Mouse (Mus musculus) cerebellum, adult 11 months (tissue): ENCODE measurements around the gene Dnah9.
A peak's percentile ranks its signal among the peaks of the same experiment; 100 is the strongest.

Experiments
- DNase-seq: peaks from one replicate; pipeline ENCODE4 v3.0.0; 2022

Gene Dnah9

DNA sequence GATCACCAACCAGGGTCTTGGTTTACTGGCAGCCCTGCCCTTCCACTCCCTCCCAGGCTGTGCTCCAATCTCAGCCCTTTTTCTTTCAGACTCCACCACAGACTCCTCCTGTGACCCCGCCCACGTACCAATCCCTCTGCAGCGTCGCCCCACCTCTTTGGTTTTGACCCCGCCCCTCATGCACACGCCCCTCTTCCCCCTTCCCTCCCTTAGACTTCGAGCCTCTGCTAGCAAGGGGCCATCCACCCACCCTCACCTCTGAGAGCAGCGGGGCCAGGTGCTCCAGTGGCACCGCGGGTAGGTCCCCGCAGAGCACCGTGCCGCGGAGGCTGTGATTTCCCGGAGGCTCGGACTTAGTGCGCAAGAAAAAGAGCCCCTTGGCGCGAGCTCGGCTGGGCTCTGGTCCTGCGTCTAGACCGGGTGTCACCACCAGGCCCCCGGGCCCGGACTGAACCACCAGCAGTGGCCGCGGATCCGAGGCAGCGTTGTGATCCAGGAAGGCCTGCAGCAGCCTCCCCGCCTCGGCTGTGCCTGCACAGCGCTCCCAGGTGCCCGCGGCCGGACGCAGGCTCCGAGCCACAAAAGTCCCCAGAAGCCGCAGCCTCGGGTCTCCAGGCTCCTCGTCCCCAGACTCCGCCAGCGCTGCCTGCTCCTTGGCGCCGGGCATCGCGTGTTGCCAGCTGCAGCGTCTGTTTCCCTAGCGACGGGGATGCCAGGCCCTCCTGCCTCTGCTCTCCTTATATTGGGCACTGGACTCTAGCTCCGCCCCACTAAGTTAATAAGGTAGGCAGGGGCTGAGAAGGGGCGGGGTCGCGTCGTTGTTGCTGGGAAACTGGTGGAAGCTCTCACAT is at the start of gene Dnah9:
Gene Dnah9, minus strand, starts transcription at position 751 of the 851 bp plus-strand sequence.
- peak; percentile 17 for DNase-seq

DNA sequence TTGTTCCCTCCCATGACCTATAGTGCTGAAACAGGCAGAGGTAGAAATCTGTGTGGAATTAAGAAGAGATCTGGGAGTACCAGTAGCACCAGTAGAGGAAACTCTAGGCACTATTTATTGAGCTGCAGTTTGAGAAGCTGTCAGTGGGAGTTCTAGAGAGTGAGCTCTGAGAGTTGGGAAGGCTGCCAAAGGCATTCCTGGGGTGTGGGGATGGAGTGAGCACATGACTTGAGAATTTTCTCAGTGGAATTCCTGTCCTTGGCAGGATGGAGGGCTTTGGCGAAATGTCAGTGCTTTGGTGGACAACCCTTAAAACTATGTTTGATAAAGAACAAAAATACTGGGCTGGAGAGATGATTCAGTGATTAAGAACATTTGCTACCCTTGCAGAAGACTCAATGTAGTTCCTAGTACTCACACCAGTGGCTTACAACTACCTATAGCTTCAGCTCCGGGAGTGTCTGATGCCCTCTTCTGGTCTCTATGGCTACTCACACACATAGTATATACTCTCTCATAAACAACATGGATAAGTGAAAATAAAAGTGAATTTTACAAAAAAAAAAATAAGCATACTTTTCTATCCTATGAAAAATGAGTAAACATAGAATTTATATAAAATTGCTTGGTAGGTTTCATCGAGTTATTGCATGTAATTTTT is 20.4 kb upstream of the Dnah9 start:
- DNase-seq, result no peak

DNA sequence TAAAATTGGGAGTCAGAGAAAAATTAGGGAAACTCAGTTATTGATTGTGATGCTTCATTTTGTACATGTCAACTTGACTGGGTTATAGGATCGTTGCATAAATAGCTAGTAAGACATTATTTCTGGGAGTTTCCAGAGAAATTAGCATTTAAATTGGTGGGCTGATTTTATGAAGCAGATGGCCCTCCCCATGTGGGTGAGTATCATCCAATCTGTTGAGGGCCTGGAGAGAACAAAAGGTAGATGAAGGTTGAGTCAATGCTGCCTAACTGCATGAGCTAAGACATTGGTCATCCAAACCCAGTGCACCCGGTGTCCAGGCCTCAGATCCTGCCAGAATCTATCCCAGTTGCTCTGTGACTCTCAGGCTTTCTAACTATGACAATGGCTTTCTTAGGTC is 19.8 kb upstream of the Dnah9 start:
- DNase-seq, result no peak

DNA sequence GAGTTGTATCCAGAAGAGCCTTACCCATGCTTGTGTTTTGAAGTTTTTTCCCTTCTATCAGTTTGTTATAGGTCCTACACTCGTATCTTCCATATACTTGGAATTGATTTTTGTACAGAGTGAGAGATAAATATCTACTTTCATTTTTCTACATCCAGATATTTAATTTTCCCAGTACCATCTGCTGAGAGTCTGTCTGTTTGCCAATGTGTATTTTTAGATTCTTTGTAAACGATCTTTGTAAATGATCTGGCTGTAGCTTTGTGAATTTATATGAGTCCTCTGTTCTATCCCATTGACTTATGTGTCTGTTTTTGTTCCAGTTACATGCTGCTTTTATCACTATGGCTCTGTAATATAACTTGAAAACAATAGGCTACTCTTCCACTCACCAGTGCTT is 9.4 kb upstream of the Dnah9 start:
- no peak for DNase-seq

DNA sequence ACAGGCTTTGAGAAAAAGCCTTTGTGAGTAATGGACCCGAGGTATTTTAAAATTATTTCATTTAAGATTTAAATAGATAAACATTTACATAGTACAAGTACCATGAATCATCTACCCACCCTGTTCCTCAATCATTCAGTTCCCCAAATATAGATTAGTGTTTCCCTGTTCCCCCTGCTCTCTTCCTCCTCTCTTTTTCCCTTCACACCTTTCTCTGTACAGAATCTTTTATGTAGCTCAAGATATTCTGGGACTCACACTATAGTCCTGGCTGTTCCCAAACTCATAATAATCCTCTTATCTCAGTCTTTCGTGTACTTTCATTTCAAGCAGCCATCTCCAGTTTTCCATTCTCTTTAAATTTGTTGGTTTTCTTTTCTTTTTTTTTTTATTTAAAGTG is 4.3 kb downstream of the Dnah9 start:
- DNase-seq, result no peak

DNA sequence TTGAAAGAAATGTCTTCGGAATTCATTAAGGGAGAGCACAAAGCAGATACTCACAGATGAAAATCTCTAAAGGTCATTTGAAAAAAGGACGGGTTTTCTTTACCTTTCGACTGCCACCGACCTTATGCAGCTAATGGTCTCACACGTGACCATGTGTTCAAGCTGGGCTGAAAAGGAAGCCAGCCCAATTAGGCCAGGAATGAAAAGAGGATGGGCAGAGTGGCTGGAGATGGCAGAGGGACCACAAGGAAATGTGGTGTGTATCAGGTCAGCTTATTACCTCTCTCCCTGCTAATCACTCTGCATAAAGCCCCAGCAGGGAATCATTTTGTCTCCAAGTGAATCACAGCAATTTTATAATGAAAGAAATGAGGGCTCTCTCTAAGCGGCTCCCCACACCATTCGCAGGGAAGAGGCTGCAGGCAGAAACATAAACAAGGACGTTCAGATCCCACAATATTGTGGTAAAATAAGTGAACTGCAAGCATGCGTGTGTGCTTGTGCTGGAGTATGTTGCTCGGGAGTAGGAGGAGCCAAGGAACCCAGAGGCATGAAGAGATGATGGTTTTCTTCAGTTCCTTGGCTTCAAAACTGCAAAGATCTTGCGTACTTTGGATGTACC is 27.6 kb downstream of the Dnah9 start:
- DNase-seq, result no peak

DNA sequence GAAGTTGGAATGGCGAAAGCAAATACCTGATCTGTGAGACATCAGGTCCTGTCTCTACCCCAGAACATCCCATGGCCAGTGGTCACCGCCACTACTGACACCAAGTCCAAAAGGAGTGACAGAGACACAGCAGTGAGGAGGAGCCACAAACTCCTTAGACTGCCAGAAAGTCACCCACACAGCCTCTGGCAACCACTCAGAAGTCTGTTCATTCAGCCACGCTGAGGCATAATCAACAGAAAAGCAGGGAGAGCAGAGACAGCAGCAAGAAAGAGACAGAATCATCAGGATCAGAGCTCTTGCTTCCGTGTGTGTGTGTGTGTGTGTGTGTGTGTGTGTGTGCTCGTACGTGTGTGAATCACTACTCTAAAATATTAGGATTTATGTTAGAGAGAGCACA is 33.5 kb downstream of the Dnah9 start:
- no peak for DNase-seq

DNA sequence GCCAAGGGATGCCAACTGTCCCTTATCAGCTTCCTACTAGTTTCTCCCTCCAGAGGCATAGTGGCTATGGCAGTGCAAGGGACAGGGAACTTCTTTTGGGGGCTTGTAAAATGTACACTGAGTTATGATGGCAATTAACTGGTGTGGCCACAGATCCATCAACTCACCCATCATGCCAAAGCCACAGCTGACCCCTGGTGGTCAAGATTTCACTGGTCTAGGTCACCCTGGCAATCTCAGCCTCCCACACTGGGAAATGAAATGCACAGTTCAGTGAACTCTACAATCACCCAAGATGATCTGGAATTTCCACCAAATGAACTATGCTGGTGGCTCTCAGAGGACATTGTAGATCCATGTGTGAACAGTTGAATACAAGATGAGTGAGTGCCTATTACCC is 42.2 kb downstream of the Dnah9 start:
- no peak for DNase-seq

DNA sequence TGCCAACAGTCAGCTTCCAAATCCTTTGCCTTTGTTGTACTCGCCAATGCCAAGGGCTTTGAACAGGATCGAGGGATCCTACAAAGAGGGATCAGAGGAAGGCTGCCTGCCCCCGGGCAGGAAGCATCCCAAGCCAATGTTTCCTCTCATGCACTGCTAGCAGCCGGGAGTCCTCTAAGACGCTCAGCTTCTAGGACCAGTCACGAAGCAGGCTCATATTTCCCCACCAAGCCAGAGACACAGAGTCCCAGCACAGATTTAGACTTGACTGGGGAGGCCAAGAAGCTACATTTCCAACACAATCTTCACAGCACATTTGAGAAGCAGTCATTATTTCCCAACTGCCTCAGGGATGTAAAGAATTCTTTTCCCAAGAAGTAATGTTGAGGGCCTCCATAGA is 43.9 kb downstream of the Dnah9 start:
- DNase-seq, result no peak

DNA sequence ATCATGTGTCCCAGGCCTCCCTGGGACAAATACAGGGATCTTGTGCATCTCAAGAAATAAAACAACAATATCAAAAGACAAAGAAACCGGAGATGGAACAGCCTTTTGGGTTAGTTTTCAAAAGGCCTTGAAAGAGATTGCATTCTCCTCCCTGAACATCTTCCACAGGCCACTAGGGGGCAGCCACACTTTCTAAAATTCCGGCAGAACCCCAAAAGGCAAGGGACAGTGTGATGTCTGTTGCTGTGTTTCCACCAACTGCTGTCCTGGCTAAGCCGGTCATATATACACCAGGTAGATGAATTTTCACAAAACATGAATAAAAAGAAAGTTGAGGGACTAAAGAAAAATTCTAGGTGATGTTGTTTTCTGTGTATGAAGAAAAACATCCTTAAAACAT is 46.3 kb downstream of the Dnah9 start:
- DNase-seq, result peak; percentile 27

DNA sequence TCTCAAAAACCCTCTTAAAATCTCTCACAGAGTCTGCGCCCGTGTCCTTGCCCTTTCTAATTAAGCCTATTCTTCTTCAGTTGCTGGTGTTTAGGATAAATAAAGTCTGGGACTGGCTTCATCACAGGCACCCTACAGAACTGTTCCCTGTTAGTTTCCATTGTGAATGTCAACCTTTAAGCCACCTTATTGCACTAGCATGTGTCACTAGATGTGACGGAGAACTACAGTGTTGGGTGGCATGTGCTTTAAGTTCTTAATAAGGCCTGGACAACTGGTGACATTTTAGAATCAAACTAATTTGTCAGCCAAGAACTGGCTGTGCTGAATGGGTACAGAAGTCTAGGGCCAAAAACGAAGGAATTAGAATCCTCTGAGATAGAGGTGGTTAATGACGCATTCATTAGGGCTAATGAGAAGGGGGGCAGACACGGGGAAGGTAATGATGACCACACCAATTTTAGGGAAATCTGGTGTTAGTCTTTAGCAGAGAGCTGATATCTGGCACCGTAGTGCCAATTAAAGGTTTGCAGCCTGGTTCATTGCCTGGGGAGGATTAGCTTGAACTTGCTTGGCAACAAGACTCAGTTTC is 84.6 kb downstream of the Dnah9 start:
- DNase-seq, result no peak

DNA sequence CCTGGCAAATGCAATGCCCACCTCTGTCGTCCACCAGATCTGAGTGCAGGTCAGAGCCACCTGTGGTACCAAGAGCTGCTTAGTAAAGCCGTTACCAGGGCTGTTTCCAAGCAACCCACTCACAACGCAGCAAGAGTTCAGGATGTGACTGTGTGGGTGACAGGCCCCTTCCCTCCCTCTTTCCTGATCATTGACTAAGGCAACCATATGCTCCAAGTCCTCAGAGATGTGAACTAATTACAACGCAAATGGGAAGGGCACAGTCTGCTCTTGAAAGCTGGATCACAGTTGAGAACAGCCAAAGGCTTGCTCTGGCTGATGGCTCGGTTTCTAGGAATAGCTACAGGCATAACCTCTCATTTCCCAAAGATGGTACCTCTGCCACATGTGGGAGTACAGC is 95.4 kb downstream of the Dnah9 start:
- DNase-seq, result no peak

DNA sequence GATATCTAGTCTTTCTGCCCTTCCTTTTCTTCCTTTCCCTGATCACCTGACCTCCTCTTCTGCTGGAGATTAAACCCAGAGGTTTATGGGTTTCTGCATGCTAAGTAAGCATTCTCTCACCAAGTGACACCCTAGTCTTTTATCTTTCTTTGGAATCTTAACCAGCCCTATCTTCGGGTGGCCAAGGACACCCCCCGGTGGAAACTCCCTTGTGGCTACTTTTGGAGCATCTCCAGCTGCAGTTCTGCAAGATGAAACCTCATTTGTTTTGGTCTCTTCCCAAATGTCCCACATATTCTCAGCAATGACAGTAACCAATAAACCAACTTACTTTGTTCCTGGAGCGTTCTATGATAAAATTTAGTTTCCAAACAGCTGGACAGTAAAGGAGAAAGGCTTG is 109.4 kb downstream of the Dnah9 start:
- DNase-seq, result no peak

DNA sequence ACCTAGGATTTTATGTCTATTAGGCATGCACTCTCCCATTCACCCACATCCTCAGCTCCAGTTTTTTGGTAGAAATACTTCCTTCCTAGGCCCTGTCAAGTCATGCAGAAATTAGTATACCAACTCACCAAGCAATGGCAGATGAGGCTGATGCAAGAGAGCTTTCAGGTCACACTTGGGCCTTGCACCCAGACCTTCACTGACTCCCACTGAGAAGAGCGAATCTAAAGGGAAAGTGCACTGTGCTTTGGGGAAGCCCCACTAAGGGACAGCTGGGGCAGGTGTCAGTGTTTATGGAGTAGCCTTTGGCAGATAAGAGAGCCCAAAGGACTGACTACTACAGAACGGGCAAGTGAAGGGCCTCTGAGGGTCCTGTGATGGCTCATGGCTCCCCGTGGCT is 117.1 kb downstream of the Dnah9 start:
- DNase-seq, result no peak

DNA sequence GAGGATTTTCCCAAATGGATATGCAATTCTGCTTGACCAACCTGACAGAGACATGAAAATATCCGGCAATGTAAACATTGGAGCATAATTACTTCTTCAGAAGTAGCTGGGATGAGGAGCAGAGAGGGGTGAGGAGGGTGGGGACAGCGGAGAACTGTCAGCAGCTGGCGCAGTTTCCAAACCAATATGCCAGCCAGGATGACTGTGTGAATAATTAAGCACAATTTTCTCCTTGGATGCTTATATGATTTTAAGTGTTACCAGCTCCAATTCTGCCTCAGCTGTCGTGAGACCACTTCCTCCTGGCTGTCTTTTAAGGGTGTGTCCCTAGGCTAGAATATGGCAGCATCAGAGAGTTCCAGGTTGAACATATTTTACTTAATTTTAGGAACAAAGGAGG is 119.2 kb downstream of the Dnah9 start:
- DNase-seq, result no peak

DNA sequence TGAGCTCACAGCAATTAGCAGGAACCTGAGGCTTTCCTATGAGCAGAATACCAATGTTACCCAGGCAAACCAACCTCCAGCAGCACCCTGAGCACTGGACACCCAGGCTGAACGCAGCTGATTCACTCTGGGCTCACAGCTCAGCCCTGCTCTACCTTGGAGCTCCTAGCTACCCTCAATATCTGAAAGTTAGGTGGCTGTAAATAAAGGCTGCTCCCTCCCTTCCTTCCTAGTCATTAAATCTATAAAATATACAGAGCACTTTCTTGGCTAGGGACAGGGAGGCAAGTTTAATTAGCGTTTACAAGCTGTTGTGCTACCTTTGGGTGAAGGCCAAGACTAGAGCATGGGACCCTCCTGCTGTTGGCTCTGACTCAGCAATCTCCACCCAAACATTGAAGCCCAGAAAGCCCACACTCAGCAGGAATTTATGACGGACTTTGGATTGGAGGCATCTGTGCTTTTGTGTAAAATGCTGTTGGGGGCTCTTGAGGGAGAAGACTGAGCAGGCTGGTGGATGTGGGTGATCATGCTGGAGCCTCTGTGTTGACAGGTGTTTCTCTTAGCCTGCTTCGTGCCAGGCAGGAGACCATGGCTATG is 121.7 kb downstream of the Dnah9 start:
- no peak for DNase-seq

DNA sequence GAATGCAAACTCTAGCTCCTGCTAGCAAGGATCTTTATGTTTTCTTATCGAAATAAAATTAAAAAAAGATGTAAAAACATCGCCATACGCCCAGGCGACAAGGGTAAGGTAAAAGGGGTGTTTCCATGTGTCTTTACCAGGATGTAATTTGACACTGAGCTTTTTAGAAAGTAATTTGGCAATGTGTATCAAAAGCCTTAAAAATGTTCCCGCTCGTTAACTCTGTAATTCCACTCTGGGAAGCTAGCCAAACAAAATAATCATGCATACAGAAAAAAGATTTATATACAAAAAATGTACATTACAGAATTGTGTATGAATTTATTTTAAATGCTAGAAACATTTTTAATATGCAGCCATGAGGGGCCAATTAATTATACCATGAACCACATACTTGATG is 124.7 kb downstream of the Dnah9 start:
- no peak for DNase-seq

DNA sequence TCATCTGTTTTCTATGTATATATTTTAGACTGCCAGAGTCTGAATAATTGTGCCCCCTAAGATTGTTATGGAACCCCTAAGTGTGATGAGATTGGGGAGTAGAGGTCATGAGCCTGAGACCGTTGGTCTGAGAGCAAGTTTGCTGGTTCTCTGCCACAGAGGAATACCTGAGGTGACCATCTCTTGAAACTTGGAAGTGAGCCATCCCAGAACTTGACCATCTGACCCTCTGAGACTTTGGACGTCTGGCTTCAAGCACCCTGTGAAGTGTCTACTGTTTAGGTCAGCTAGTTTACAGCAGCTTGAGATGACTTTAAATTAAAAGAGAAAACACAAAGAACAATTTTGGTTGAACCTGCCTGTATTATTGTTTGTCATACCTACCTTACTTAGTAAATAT is 125.8 kb downstream of the Dnah9 start:
- no peak for DNase-seq

DNA sequence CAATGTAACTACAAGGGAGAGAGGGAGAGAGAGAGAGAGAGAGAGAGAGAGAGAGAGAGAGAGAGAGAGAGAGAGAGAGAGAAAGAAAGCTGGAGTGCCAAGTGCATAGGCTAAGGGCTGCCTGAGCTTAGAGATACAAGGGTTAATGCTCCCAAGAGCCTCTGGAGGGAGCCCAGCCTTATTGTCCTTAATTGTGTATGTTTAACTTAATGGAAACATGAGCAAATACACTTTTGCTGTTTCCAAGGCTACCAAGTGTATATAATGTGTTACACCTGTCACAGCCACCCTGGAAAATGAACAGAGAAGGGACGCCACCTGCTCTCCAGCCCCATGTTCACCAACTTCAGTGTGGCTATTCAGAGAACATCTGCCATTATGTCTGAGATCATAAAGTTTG is 142.6 kb downstream of the Dnah9 start:
- no peak for DNase-seq

DNA sequence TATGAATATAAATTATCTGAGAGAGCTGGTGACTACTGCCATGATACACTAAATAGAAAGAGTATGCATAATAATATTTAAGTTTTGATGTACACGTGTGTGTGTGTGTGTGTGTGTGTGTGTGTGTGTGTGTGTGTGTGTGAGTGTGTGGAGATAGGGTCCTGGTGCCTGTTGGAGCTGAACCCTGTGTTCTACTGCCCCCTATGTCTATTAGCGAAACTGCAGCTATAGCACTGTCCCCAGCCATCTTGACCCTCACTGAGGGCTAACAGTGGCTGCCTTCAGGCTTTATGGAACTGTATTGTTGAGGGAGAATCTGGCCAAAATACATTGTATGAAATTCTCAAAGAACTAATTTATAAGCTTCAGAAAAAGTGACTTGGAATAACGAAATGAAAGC is 192.5 kb downstream of the Dnah9 start:
- DNase-seq, result no peak

DNA sequence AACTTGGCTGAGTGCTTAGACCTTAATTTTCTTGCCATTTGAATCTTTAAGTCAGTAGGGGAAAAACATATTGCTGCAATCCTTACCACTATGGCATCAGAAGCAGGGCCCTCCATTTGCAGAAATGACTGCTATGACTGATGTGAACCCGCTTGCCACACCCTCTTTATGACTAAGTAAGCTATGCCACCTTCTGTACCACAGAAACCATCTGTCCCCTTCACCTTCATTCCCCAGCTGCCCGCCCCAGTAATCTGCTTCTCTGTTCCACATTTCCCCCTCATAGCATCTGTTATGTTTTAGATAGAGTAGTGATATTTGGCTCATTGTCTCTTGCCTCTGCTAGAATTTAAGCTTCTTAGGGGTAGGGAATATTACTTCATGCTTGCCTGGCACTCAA is 237.6 kb downstream of the Dnah9 start:
- no peak for DNase-seq

DNA sequence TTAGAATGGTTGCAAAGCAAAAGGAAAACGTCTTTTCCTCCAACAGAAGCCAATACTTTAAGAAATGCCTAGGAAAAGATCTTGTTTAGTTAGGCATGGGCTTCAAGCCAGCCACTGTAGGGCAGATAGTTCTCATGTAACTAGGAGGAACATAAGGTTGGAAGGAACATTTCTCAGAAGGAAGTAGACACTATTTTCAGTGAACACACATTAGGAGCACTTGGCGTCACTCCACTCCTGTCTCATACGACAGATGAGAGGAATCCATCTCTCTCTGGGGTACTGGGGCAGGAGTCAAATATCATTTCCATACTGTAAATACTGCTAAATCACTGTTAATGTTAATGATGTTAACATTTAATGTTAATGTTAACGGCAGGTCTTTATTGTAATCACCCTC is 238.0 kb downstream of the Dnah9 start:
- no peak for DNase-seq

DNA sequence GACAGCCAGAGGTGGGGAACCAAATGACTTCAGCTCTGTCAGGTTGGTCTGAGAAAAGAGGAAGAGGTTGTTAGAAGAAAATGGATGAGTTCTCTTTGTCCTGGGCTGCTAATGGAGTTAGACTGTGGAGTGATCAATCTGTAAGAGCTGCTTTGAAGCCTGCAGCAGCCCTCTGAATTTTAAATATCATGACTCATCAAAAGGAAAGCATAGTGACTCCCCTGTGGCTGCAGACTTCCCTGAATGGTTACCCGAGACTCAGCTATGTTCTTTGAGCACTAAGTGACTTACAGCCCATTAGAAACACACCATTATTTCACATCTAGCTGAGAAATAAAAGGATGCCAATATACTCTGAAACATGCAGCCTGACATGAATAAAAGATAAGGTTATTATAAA is 240.4 kb downstream of the Dnah9 start:
- DNase-seq, result no peak
